Comparison of ENCODE assay signal across 9 mouse cellular contexts in the genomic region with DNA sequence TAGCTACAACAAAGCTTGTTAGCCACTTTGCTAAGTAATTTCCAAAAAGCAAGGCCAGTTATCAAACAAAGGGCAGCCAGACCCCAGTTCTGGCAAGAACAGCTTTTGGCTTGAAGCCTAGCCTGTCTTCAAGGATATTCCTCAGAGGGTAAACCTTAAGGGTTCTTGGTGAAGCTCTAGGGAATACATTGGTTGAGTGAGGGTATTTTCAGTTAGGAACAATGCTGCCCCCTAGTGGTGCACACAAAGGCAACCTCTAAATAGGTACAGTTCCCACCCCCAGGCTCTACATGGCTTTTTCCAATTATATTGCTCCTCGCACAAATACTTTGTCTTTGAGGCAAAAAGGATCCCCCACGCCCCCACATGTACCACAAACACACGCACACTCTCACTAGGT. TPM values are rescaled to one million over a fixed set of nuclear protein-coding genes. Genes with fewer than 3 reads are reported as not detected.
A peak's percentile ranks its signal among the peaks of the same experiment; 100 is the strongest.
DNase-seq lines count a peak whose midpoint lies in the region; ATAC-seq and TF ChIP-seq lines count a peak whose summit lies in the region.
"Had no signal": no experiment of that assay in that cellular context is flagged by ENCODE, and none has a peak within 500 bp of the region (broad histone marks: within the 10 kb centered on the region; RNA-seq: fewer than 3 reads in every experiment).

No protein-coding gene starts in this region.

- peak; percentile 41 for TF ChIP-seq CTCF in ES-Bruce4 (IDR thresholded peaks at IDR 0.05; ENCODE audit: low read depth, low read length)
- TF ChIP-seq CTCF in forebrain, postnatal 0 days (IDR thresholded peaks at IDR 0.05; ENCODE audit: low read depth): peak; percentile 82
- TF ChIP-seq CTCF in small intestine, adult 2 months (IDR thresholded peaks at IDR 0.05; ENCODE audit: extremely low read depth, insufficient read length, insufficient replicate concordance, low read depth, low read length): peak; percentile 27; the same call in 1 of the 2 replicates

- peak; percentile 42 for DNase-seq in heart, adult 8-10 months (ENCODE audit: low spot score)
- peak; percentile 54 for DNase-seq in c-Kit-positive CD71-positive TER-119-positive erythroid progenitor cells, embryonic 14.5 days (ENCODE audit: low spot score)
- DNase-seq in forebrain, postnatal 0 days: peak; percentile 81
- peak; percentile 56 to 89 for DNase-seq in layer of hippocampus, adult 18-20 months (ENCODE audit: low spot score in 2 of 2)
- DNase-seq in lung, postnatal 14 days: peak; percentile 72

- no peaks in the 10 kb centered on the region for H3K9me3 ChIP-seq in heart, embryonic 11.5 days (replicated peaks; ENCODE audit: control insufficient read depth, low read length)
- H3K9me3 ChIP-seq in ES-Bruce4 (replicated peaks; ENCODE audit: control insufficient read depth, insufficient read depth, low read length, poor library complexity, severe bottlenecking): no peaks in the 10 kb centered on the region
- H3K9me3 ChIP-seq in forebrain, postnatal 0 days (ENCODE audit: low read length): no peaks in the 10 kb centered on the region
- H3K9me3 ChIP-seq: megakaryocyte, embryonic 14.5 days had no signal

- peaks cover 19% of the 10 kb centered on the region for H3K36me3 ChIP-seq in heart, embryonic 11.5 days (ENCODE audit: control insufficient read depth, insufficient read depth, low read length)
- peaks cover 12% of the 10 kb centered on the region for H3K36me3 ChIP-seq in ES-Bruce4 (ENCODE audit: control insufficient read depth, insufficient read depth, low read length, poor library complexity, severe bottlenecking)
- peaks cover 44% of the 10 kb centered on the region for H3K36me3 ChIP-seq in forebrain, postnatal 0 days (ENCODE audit: insufficient read depth)
- peaks cover 21% of the 10 kb centered on the region for H3K36me3 ChIP-seq in small intestine, adult 2 months (ENCODE audit: control insufficient read depth, insufficient read depth, low read length)

- TF ChIP-seq POLR2A in ES-Bruce4 (IDR thresholded peaks at IDR 0.05; ENCODE audit: insufficient read depth, low read length): no peak
- TF ChIP-seq POLR2A in small intestine, adult 2 months (IDR thresholded peaks at IDR 0.05; ENCODE audit: low read depth, low read length): no peak

- peaks cover 18% of the 10 kb centered on the region for H3K27me3 ChIP-seq in heart, embryonic 11.5 days (ENCODE audit: control insufficient read depth, insufficient read depth, low read length)
- H3K27me3 ChIP-seq in ES-Bruce4 (ENCODE audit: control insufficient read depth, insufficient read depth, low read length, poor library complexity, severe bottlenecking): no peaks in the 10 kb centered on the region
- H3K27me3 ChIP-seq in forebrain, postnatal 0 days (ENCODE audit: insufficient read depth, low read length): no peaks in the 10 kb centered on the region
- no peaks in the 10 kb centered on the region for H3K27me3 ChIP-seq in small intestine, adult 2 months (ENCODE audit: control insufficient read depth, insufficient read depth, low read length)

- H3K4me1 ChIP-seq in heart, embryonic 11.5 days (ENCODE audit: control insufficient read depth, insufficient read depth, low read length): no peaks in the 10 kb centered on the region
- peaks cover 2% of the 10 kb centered on the region for H3K4me1 ChIP-seq in ES-Bruce4 (ENCODE audit: control insufficient read depth, insufficient read depth, low read length)
- H3K4me1 ChIP-seq in forebrain, postnatal 0 days (ENCODE audit: insufficient read depth): no peaks in the 10 kb centered on the region
- H3K4me1 ChIP-seq in small intestine, adult 2 months (ENCODE audit: control insufficient read depth, insufficient read depth, insufficient read length, low read length): peaks cover 6% of the 10 kb centered on the region

- H3K4me3 ChIP-seq in heart, embryonic 11.5 days (ENCODE audit: low read depth, low read length): no peak overlapping the region
- H3K4me3 ChIP-seq in ES-Bruce4 (ENCODE audit: low read depth, low read length): no peak overlapping the region
- H3K4me3 ChIP-seq in forebrain, postnatal 0 days (ENCODE audit: low read depth, low read length): no peak overlapping the region
- H3K4me3 ChIP-seq in small intestine, adult 2 months (ENCODE audit: low read depth, low read length): no peak overlapping the region
- H3K4me3 ChIP-seq: megakaryocyte, embryonic 14.5 days had no signal

- 30% methylated on average over 3 of the region's 3 CpGs for WGBS in heart, embryonic 11.5 days (ENCODE audit: insufficient replicate concordance)
- WGBS in forebrain, postnatal 0 days: 30% methylated on average over 3 of the region's 3 CpGs
- 38% methylated on average over 3 of the region's 3 CpGs for WGBS in small intestine, adult 2 months

- H3K9ac ChIP-seq in heart, embryonic 11.5 days (ENCODE audit: low read depth, low read length): no peak overlapping the region
- H3K9ac ChIP-seq in ES-Bruce4 (ENCODE audit: low read depth, poor library complexity, severe bottlenecking): no peak overlapping the region
- no peak overlapping the region for H3K9ac ChIP-seq in forebrain, postnatal 0 days

- no peak overlapping the region for H3K4me2 ChIP-seq in heart, embryonic 11.5 days
- no peak overlapping the region for H3K4me2 ChIP-seq in forebrain, postnatal 0 days (ENCODE audit: low read depth)

- ATAC-seq in heart, embryonic 11.5 days (replicated peaks; ENCODE audit: insufficient number of reproducible peaks, low FRiP score, low TSS enrichment): no peak
- peak; percentile 87 for ATAC-seq in forebrain, postnatal 0 days

- no peak for TF ChIP-seq EP300 in ES-Bruce4 (IDR thresholded peaks at IDR 0.05; ENCODE audit: insufficient read depth, low read depth, low read length)

- no peak overlapping the region for H3K27ac ChIP-seq in heart, embryonic 11.5 days (ENCODE audit: low read depth, low read length)
- H3K27ac ChIP-seq in ES-Bruce4 (ENCODE audit: insufficient read depth, low read length): peak overlapping the region; percentile 48; the same call in 1 of the 2 replicates
- H3K27ac ChIP-seq in forebrain, postnatal 0 days (ENCODE audit: low read depth, low read length): no peak overlapping the region
- H3K27ac ChIP-seq in small intestine, adult 2 months (ENCODE audit: insufficient read depth, low read depth, low read length): no peak overlapping the region

RNA-seq across cellular contexts. Expression of gene Adam8, which starts 2.3 kb away (rescaled TPM):
- total RNA-seq in heart, adult 8-10 months (2022): 1 to 10 TPM in 2 of 4 experiments, under 1 TPM in 2; 0.25 to 1.8 (median 0.95) TPM
- 1.0 and 1.4 TPM in 2 replicates for polyA plus RNA-seq in heart, embryonic 11.5 days (2014; fragmentation: Nextera tagmentation; extraction: Ambion mirVana)
- 9.2 and 10.6 TPM in 2 replicates for polyA plus RNA-seq in ES-Bruce4 (2011; ENCODE audit: insufficient read depth, insufficient read length, low read depth, missing spikeins)
- 2.6 and 3.4 TPM in 2 replicates for total RNA-seq in forebrain, postnatal 0 days (2014; rRNA removed)
- 0.47 TPM in 2 replicates for polyA plus RNA-seq in forebrain, postnatal 0 days (2015; fragmentation: Nextera tagmentation; extraction: Ambion mirVana)
- total RNA-seq in layer of hippocampus, adult 18-20 months (2021): 1 to 10 TPM; 3.2 to 4.7 TPM
- 4.9 and 7.3 TPM in 2 replicates for polyA plus RNA-seq in small intestine, adult 2 months (2012; rRNA removed)

RNA-seq across cellular contexts. Expression of gene 6430531B16Rik, which starts 16.1 kb away (rescaled TPM):
- not detected for total RNA-seq in heart, adult 8-10 months (2022)
- polyA plus RNA-seq in heart, embryonic 11.5 days (2014; fragmentation: Nextera tagmentation; extraction: Ambion mirVana): 0.21 and 0.29 TPM in 2 replicates
- 3.6 and 3.9 TPM in 2 replicates for polyA plus RNA-seq in ES-Bruce4 (2011; ENCODE audit: insufficient read depth, insufficient read length, low read depth, missing spikeins)
- 1.6 and 2.7 TPM in 2 replicates for total RNA-seq in forebrain, postnatal 0 days (2014; rRNA removed)
- 1.3 and 2.0 TPM in 2 replicates for polyA plus RNA-seq in forebrain, postnatal 0 days (2015; fragmentation: Nextera tagmentation; extraction: Ambion mirVana)
- total RNA-seq in layer of hippocampus, adult 18-20 months (2021): 1 to 10 TPM in 1 of 2 experiments, under 1 TPM in 1; 0.99 to 1.5 TPM
- polyA plus RNA-seq in small intestine, adult 2 months (2012; rRNA removed): 0.06 and 0.16 TPM in 2 replicates

RNA-seq across cellular contexts. Expression of gene Zfp511, which starts 41.5 kb away (rescaled TPM):
- 10 to 100 TPM in 2 of 4 experiments, 1 to 10 TPM in 2; 7.7 to 11.8 (median 10.7) TPM for total RNA-seq in heart, adult 8-10 months (2022)
- 31.9 and 34.3 TPM in 2 replicates for polyA plus RNA-seq in heart, embryonic 11.5 days (2014; fragmentation: Nextera tagmentation; extraction: Ambion mirVana)
- 22.3 and 25.4 TPM in 2 replicates for polyA plus RNA-seq in ES-Bruce4 (2011; ENCODE audit: insufficient read depth, insufficient read length, low read depth, missing spikeins)
- 49.8 and 56.1 TPM in 2 replicates for total RNA-seq in forebrain, postnatal 0 days (2014; rRNA removed)
- polyA plus RNA-seq in forebrain, postnatal 0 days (2015; fragmentation: Nextera tagmentation; extraction: Ambion mirVana): 66.1 and 74.3 TPM in 2 replicates
- total RNA-seq in layer of hippocampus, adult 18-20 months (2021): 10 to 100 TPM; 23.8 to 24.2 TPM
- polyA plus RNA-seq in small intestine, adult 2 months (2012; rRNA removed): 54.9 and 68.9 TPM in 2 replicates

RNA-seq across cellular contexts. Expression of gene Tubgcp2, which starts 41.8 kb away (rescaled TPM):
- total RNA-seq in heart, adult 8-10 months (2022): 10 to 100 TPM; 32.6 to 37.0 (median 34.9) TPM
- polyA plus RNA-seq in heart, embryonic 11.5 days (2014; fragmentation: Nextera tagmentation; extraction: Ambion mirVana): 37.3 and 42.1 TPM in 2 replicates
- 36.3 and 38.3 TPM in 2 replicates for polyA plus RNA-seq in ES-Bruce4 (2011; ENCODE audit: insufficient read depth, insufficient read length, low read depth, missing spikeins)
- 67.3 and 79.8 TPM in 2 replicates for total RNA-seq in forebrain, postnatal 0 days (2014; rRNA removed)
- 57.8 and 68.1 TPM in 2 replicates for polyA plus RNA-seq in forebrain, postnatal 0 days (2015; fragmentation: Nextera tagmentation; extraction: Ambion mirVana)
- 10 to 100 TPM; 34.1 to 35.4 TPM for total RNA-seq in layer of hippocampus, adult 18-20 months (2021)
- polyA plus RNA-seq in small intestine, adult 2 months (2012; rRNA removed): 5.1 and 9.1 TPM in 2 replicates

RNA-seq across cellular contexts. Expression of gene Utf1, which starts 51.1 kb away (rescaled TPM):
- total RNA-seq in heart, adult 8-10 months (2022): not detected
- not detected in 2 replicates for polyA plus RNA-seq in heart, embryonic 11.5 days (2014; fragmentation: Nextera tagmentation; extraction: Ambion mirVana)
- polyA plus RNA-seq in ES-Bruce4 (2011; ENCODE audit: insufficient read depth, insufficient read length, low read depth, missing spikeins): 244 and 276 TPM in 2 replicates
- total RNA-seq in forebrain, postnatal 0 days (2014; rRNA removed): not detected in 2 replicates
- not detected in 2 replicates for polyA plus RNA-seq in forebrain, postnatal 0 days (2015; fragmentation: Nextera tagmentation; extraction: Ambion mirVana)
- not detected for total RNA-seq in layer of hippocampus, adult 18-20 months (2021)
- 0.20 and 0.67 TPM in 2 replicates for polyA plus RNA-seq in small intestine, adult 2 months (2012; rRNA removed)

Comparison
In these comparisons a context has a peak if more than half of its experiments do, and no peak if none do; other contexts are left out.
1. CTCF ChIP-seq: peak in every context shown above with its lines; median percentile 82 in forebrain, postnatal 0 days; 41 in ES-Bruce4; 27 in small intestine, adult 2 months.